Mouse (Mus musculus) monocyte, adult 59 days (primary cell): ENCODE data around the gene D130040H23Rik. TPM values are rescaled to one million over a fixed set of nuclear protein-coding genes. Genes with fewer than 3 reads are reported as not detected.

Source experiments
- total RNA-seq, 2 experiments: library from RNA; stranded (reverse); gene quantifications; one replicate each; pipeline ENCODE4 v1.2.4; 2023

The D130040H23Rik gene
- total RNA-seq, result 1 to 10 TPM; 3.2 to 4.2 TPM

GRCm38 (mm10) chr8:69270386-69271202 is at the start of gene D130040H23Rik:
D130040H23Rik (plus strand) TSS chr8:69271080.

Other genes starting within 250 kb of the D130040H23Rik start
- gene Zfp930, start 62.0 kb upstream of the D130040H23Rik start, total RNA-seq, result 1 to 10 TPM; 6.9 to 7.6 TPM
- not detected for gene Gm9495, start 182.5 kb downstream of the D130040H23Rik start, total RNA-seq